Mouse (Mus musculus) forebrain, embryonic 12.5 days (tissue): ENCODE measurements around the gene Wdfy2. TPM values are rescaled to one million over a fixed set of nuclear protein-coding genes. Genes with fewer than 3 reads are reported as not detected.
A peak's percentile ranks its signal among the peaks of the same experiment; 100 is the strongest.

ENCODE experiments used
- ATAC-seq: fragments of 200-750 bp; cut with Nextera tagmentation; 2 replicates; pipeline ENCODE4 v1.8.0; 2017; ENCODE audit warnings: moderate TSS enrichment; ENCODE audit not compliant: low FRiP score
- H3K27ac ChIP-seq: fragments of 300-500 bp; sonication (generic); 2 replicates; pipeline ENCODE4 v1.5.1; 2016; ENCODE audit warnings: mild to moderate bottlenecking
- H3K27me3 ChIP-seq: fragments of 300-500 bp; sonication (generic); 2 replicates; pipeline ENCODE4 v1.6.1; 2016; ENCODE audit warnings: mild to moderate bottlenecking
- H3K36me3 ChIP-seq: fragments of 300-500 bp; sonication (generic); replicated peaks from 2 replicates; pipeline ENCODE4 v1.6.1; 2016; ENCODE audit warnings: mild to moderate bottlenecking
- H3K4me1 ChIP-seq: fragments of 300-500 bp; sonication (generic); 2 replicates; pipeline ENCODE4 v1.6.1; 2016
- H3K4me2 ChIP-seq: fragments of 300-500 bp; sonication (generic); 2 replicates; pipeline ENCODE4 v1.6.1; 2016; ENCODE audit warnings: mild to moderate bottlenecking, moderate library complexity
- H3K4me3 ChIP-seq: fragments of 300-500 bp; sonication (generic); replicated peaks from 2 replicates; pipeline ENCODE4 v1.5.1; 2016; ENCODE audit warnings: mild to moderate bottlenecking
- H3K9ac ChIP-seq: fragments of 300-500 bp; sonication (generic); 2 replicates; pipeline ENCODE4 v1.6.1; 2016; ENCODE audit warnings: mild to moderate bottlenecking
- H3K9me3 ChIP-seq: fragments of 300-500 bp; sonication (generic); 2 replicates; pipeline ENCODE4 v1.6.1; 2016
- WGBS: fragments of 180-500 bp; shearing (Covaris S2); methylation state at CpG from one replicate; pipeline ENCODE4 v1.1.7; 2016; 5-methylcytosine and 5-hydroxymethylcytosine counted together
- polyA plus RNA-seq: library from polyadenylated mRNA; unstranded; fragments of >200 nt; fragmentation: Nextera tagmentation; extraction: Ambion mirVana; gene quantifications from 2 replicates; pipeline ENCODE4 v1.2.1, GENCODE M21; 2016

Wdfy2 gene
- polyA plus RNA-seq, result 15.1 and 15.3 TPM in 2 replicates

DNA sequence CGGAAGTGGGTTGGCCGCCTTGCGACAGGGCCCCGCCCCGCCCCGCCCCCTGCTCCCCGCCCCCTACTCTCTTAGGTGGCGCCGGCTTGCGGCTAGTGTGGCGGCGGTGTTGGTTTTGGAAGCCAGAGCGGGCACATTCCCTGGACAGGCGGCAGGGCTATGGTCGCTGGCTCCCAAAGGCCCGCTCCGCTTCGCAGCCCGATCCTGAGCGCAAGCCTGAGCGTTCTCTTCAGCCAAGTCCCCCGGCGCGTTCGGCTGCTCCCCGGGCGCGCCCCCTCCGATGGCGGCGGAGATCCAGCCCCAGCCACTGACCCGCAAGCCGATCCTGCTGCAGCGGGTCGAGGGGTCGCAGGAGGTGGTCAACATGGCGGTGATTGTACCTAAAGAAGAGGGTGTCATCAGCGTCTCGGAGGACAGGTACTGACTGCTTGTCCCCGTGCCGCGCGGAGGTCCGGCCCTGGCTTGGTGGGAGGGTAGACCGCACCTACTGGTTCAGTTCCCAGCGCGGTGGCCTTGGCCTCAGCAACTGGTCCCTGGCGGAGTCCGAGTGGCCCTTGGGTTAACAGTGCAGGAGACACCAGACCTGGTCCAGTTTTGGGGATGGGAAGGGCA is at the start of gene Wdfy2:
Gene Wdfy2 (plus strand): TSS at position 38 of the 612 bp plus-strand sequence.
- Histone ChIP-seq H3K27ac (peak within 1 kb of the TSS; percentile 61), H3K27me3 (no peaks in the 10 kb centered on the region), H3K4me3 (peak within 1 kb of the TSS; percentile 89), H3K4me2 (peak within 1 kb of the TSS; percentile 67), H3K9me3 (no peaks in the 10 kb centered on the region), H3K36me3 (no peaks in the 10 kb centered on the region), H3K9ac (peak within 1 kb of the TSS; percentile 84), H3K4me1 (peaks cover 22% of the 10 kb centered on the region)
- under 1% methylated on average over 42 of the region's 49 CpGs for WGBS
- ATAC-seq, result peak; percentile 52

GRCm38 (mm10) chr14:62789282-62789681 is 48.2 kb upstream of the Wdfy2 start:
- no peak for ATAC-seq

DNA sequence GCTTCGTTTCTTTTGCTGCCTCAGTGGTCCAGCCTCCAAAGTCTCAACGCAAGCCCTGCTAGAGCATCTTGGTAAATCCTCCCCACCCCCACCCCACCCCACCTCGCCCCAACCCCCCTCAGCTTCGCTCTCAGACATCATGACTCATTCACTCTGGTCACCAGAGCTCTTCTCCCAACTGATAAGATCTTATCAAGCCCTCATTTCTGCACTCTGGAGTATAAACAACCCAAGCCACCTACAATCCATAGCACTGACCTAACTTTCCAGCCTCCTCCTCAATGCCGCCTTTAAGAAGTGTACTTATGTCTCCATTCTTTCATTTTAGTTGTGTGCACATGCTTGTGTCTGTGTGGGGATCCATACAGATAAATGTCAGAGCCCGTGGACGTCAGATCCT is 41.8 kb upstream of the Wdfy2 start:
- H3K4me2 ChIP-seq, result no peak overlapping the region
- no peaks in the 10 kb centered on the region for H3K27me3 ChIP-seq
- no peak for ATAC-seq
- no peak overlapping the region for H3K9ac ChIP-seq
- no peaks in the 10 kb centered on the region for H3K36me3 ChIP-seq
- peaks cover 10% of the 10 kb centered on the region for H3K4me1 ChIP-seq
- WGBS, result 83% methylated on average over 7 of the region's 7 CpGs
- H3K27ac ChIP-seq, result no peak overlapping the region
- H3K4me3 ChIP-seq, result no peak overlapping the region
- no peaks in the 10 kb centered on the region for H3K9me3 ChIP-seq

More at GRCm38 (mm10) chr14:62789282-62789681, 48.2 kb upstream of the Wdfy2 start:
- no peaks in the 10 kb centered on the region for H3K9me3 ChIP-seq
- H3K36me3 ChIP-seq, result no peaks in the 10 kb centered on the region
- no peaks in the 10 kb centered on the region for H3K27me3 ChIP-seq
- H3K27ac ChIP-seq, result no peak overlapping the region
- H3K4me1 ChIP-seq, result no peaks in the 10 kb centered on the region
- no peak overlapping the region for H3K9ac ChIP-seq
- no peak overlapping the region for H3K4me2 ChIP-seq
- no peak overlapping the region for H3K4me3 ChIP-seq
- 67% methylated on average over 4 of the region's 4 CpGs for WGBS

GRCm38 (mm10) chr14:62798608-62799101 is 38.8 kb upstream of the Wdfy2 start:
- Histone ChIP-seq H3K4me3 (no peak overlapping the region), H3K9ac (no peak overlapping the region), H3K4me2 (peak overlapping the region; percentile 32), H3K27me3 (no peaks in the 10 kb centered on the region), H3K9me3 (no peaks in the 10 kb centered on the region), H3K27ac (no peak overlapping the region), H3K4me1 (peaks cover 10% of the 10 kb centered on the region), H3K36me3 (no peaks in the 10 kb centered on the region)
- no peak for ATAC-seq
- 0% methylated on average over 4 of the region's 4 CpGs for WGBS

- H3K4me2 ChIP-seq, result no peak overlapping the region
- no peak overlapping the region for H3K4me3 ChIP-seq
- H3K9me3 ChIP-seq, result no peaks in the 10 kb centered on the region
- no peak for ATAC-seq
- H3K36me3 ChIP-seq, result no peaks in the 10 kb centered on the region
- no peak overlapping the region for H3K27ac ChIP-seq
- H3K9ac ChIP-seq, result no peak overlapping the region
- peaks cover 10% of the 10 kb centered on the region for H3K4me1 ChIP-seq
- no peaks in the 10 kb centered on the region for H3K27me3 ChIP-seq
- 88% methylated on average over 3 of the region's 3 CpGs for WGBS
Measured at GRCm38 (mm10) chr14:62800791-62801190, 36.7 kb upstream of the Wdfy2 start.

GRCm38 (mm10) chr14:62803204-62803603 is 34.3 kb upstream of the Wdfy2 start:
- H3K9me3 ChIP-seq, result no peaks in the 10 kb centered on the region
- H3K36me3 ChIP-seq, result no peaks in the 10 kb centered on the region
- H3K4me2 ChIP-seq, result no peak overlapping the region
- ATAC-seq, result no peak
- no peak overlapping the region for H3K27ac ChIP-seq
- WGBS, result 79% methylated on average over 5 of the region's 5 CpGs
- no peak overlapping the region for H3K9ac ChIP-seq
- no peaks in the 10 kb centered on the region for H3K27me3 ChIP-seq
- H3K4me3 ChIP-seq, result no peak overlapping the region
- peaks cover 5% of the 10 kb centered on the region; the same call in 1 of the 2 replicates for H3K4me1 ChIP-seq

- no peak for ATAC-seq
- no peak overlapping the region for H3K4me3 ChIP-seq
- 71% methylated on average over 3 of the region's 3 CpGs for WGBS
- H3K27ac ChIP-seq, result no peak overlapping the region
- H3K4me2 ChIP-seq, result no peak overlapping the region
- H3K36me3 ChIP-seq, result no peaks in the 10 kb centered on the region
- no peak overlapping the region for H3K9ac ChIP-seq
- no peaks in the 10 kb centered on the region for H3K9me3 ChIP-seq
- no peaks in the 10 kb centered on the region for H3K4me1 ChIP-seq
- H3K27me3 ChIP-seq, result no peaks in the 10 kb centered on the region
Measured at GRCm38 (mm10) chr14:62806921-62807320, 30.6 kb upstream of the Wdfy2 start.

DNA sequence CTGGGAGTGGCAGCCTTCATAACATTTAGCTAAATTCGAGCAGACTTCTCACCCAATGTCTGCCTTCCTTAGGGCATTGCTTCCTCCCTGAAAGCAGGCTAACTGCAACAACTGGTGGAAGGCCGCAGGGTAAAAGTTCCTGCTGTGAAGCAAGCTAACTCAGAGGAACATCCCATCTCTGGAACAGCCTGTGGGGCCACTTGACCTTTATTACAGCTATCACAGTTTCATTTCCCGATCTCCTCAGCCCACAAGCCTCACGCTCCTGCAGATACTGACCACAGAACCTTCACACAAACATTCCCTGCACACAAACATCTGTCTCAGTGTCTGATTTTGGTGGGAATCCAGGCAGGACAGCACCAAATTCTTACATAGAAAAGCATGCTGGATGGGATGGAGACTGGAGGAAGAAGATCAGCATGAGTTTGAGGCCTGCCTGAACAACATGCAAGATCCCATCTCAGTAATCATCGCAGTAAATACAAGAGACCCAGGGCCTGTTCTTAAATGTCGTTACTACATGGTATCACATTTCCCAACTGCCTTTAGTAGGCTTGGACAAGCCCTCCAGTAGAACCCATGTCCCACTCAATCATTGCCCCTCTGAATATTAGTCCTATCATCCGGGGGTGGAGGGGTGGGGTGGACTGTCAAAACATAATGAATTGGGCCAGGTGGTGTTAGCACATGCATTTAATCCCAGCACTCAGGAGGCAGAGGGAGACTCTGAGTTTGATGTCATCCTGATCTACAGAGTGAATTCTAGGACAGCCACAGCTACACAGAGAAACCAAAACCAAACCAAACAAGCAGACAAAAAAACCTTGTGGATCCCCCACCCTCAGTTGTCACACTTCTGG is 28.6 kb upstream of the Wdfy2 start:
- 78% methylated on average over 7 of the region's 7 CpGs for WGBS
- Histone ChIP-seq H3K9me3 (no peaks in the 10 kb centered on the region), H3K4me2 (no peak overlapping the region), H3K27ac (no peak overlapping the region), H3K4me1 (no peaks in the 10 kb centered on the region), H3K36me3 (no peaks in the 10 kb centered on the region), H3K4me3 (no peak overlapping the region), H3K27me3 (no peaks in the 10 kb centered on the region), H3K9ac (no peak overlapping the region)
- ATAC-seq, result no peak

DNA sequence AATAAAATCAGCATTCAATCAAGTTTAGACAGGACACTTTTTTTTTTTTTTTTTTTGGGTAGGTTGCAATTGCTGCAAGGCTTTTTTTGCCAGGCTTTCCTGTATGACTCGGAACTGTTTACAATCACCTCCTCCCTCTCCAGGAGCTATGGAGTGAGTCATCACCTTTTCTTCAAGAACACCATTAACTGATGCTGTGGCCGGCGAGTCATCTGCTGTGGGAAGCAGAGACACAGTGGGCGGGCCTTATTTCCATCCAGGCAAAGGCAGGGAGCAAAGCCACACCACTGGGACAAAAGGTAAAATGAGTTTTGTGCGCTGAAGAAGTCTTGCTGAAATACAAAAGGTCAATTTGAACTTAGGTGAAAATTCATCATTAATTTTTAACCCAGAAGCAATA is 24.7 kb upstream of the Wdfy2 start:
- H3K9me3 ChIP-seq, result no peaks in the 10 kb centered on the region
- no peaks in the 10 kb centered on the region for H3K4me1 ChIP-seq
- H3K4me2 ChIP-seq, result no peak overlapping the region
- no peak overlapping the region for H3K4me3 ChIP-seq
- H3K27me3 ChIP-seq, result no peaks in the 10 kb centered on the region
- 77% methylated on average over 5 of the region's 5 CpGs for WGBS
- no peaks in the 10 kb centered on the region for H3K36me3 ChIP-seq
- H3K9ac ChIP-seq, result no peak overlapping the region
- H3K27ac ChIP-seq, result no peak overlapping the region
- no peak for ATAC-seq

DNA sequence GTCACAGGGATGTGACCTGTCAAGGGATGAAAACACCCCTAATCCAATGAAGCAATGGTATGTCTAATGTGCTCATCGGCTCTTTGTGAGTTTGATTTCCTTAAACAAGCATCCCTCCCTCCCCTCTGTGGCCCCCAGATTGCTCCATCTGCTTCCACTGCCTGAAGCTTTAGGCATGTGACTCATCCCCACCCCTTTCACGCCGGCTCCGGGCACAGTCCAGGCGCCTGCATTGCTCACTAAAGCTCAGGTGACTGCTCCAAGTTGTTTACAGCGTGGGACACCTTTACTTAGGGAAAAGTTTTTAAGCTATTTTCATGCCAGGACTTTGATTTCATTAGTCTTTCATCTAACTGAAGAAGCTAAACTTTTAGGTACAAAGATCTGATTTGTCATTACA is 22.9 kb upstream of the Wdfy2 start:
- no peaks in the 10 kb centered on the region for H3K27me3 ChIP-seq

DNA sequence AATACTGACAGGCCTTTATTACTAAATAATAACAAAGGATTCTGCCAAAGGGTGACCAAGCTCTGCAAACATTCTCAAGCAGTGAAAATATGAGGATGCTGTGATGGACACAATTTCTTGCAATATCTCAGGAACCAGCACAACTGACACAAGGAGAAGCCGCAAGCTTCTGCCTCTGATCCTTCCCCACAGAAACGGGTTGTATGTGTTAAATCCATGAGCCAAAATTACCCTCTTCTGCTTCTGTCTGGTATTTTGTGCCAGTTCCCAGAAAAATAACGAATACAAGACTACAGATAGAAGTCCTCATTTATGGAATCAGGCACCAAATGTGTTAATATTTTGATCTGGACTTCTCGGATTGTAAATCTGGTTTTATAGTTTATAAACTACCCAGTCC is 20.7 kb upstream of the Wdfy2 start:
- no peaks in the 10 kb centered on the region for H3K27me3 ChIP-seq
- no peak overlapping the region for H3K27ac ChIP-seq
- no peak overlapping the region for H3K4me3 ChIP-seq
- no peak overlapping the region for H3K4me2 ChIP-seq
- H3K36me3 ChIP-seq, result no peaks in the 10 kb centered on the region
- no peaks in the 10 kb centered on the region for H3K9me3 ChIP-seq
- H3K4me1 ChIP-seq, result no peaks in the 10 kb centered on the region
- no peak overlapping the region for H3K9ac ChIP-seq
- 83% methylated on average over 4 of the region's 4 CpGs for WGBS
- ATAC-seq, result no peak

More for the DNA sequence above, 22.9 kb upstream of the Wdfy2 start:
- H3K4me2 ChIP-seq, result no peak overlapping the region
- no peak for ATAC-seq
- H3K4me1 ChIP-seq, result no peaks in the 10 kb centered on the region
- 81% methylated on average over 6 of the region's 6 CpGs for WGBS
- H3K4me3 ChIP-seq, result no peak overlapping the region
- no peaks in the 10 kb centered on the region for H3K9me3 ChIP-seq
- no peaks in the 10 kb centered on the region for H3K36me3 ChIP-seq
- no peak overlapping the region for H3K27ac ChIP-seq
- no peak overlapping the region for H3K9ac ChIP-seq

- no peak overlapping the region for H3K9ac ChIP-seq
- H3K4me1 ChIP-seq, result no peaks in the 10 kb centered on the region
- no peak overlapping the region for H3K4me3 ChIP-seq
- H3K27me3 ChIP-seq, result no peaks in the 10 kb centered on the region
- ATAC-seq, result no peak
- no peaks in the 10 kb centered on the region for H3K36me3 ChIP-seq
- WGBS, result 86% methylated on average over 8 of the region's 8 CpGs
- H3K4me2 ChIP-seq, result no peak overlapping the region
- no peak overlapping the region for H3K27ac ChIP-seq
- H3K9me3 ChIP-seq, result no peaks in the 10 kb centered on the region
Measured at GRCm38 (mm10) chr14:62825575-62826332, 11.7 kb upstream of the Wdfy2 start.
